Mouse (Mus musculus) forebrain, embryonic 15.5 days (tissue): ENCODE results near the gene Magi2. TPM values are rescaled to one million over a fixed set of nuclear protein-coding genes. Genes with fewer than 3 reads are reported as not detected.

Experiments
- ATAC-seq: fragments of 200-750 bp; cut with Nextera tagmentation; replicated peaks from 2 replicates; pipeline ENCODE4 v1.8.0; 2017; ENCODE audit warnings: mild to moderate bottlenecking, moderate TSS enrichment, moderate library complexity
- H3K27ac ChIP-seq: fragments of 300-500 bp; sonication (generic); replicated peaks from 2 replicates; pipeline ENCODE4 v1.5.1; 2015; ENCODE audit warnings: mild to moderate bottlenecking, inconsistent platforms
- H3K27me3 ChIP-seq: fragments of 300-500 bp; sonication (generic); 2 replicates; pipeline ENCODE4 v1.6.1; 2015; ENCODE audit warnings: inconsistent platforms
- H3K36me3 ChIP-seq: fragments of 300-500 bp; sonication (generic); 2 replicates; pipeline ENCODE4 v1.6.1; 2015; ENCODE audit warnings: mild to moderate bottlenecking, inconsistent platforms
- H3K4me1 ChIP-seq: fragments of 300-500 bp; sonication (generic); 2 replicates; pipeline ENCODE4 v1.6.1; 2015; ENCODE audit warnings: inconsistent platforms
- H3K4me2 ChIP-seq: fragments of 300-500 bp; sonication (generic); replicated peaks from 2 replicates; pipeline ENCODE4 v1.6.1; 2015; ENCODE audit warnings: mild to moderate bottlenecking, inconsistent platforms
- H3K4me3 ChIP-seq: fragments of 300-500 bp; sonication (generic); 2 replicates; pipeline ENCODE4 v1.5.1; 2015; ENCODE audit warnings: mild to moderate bottlenecking, inconsistent platforms
- H3K9ac ChIP-seq: fragments of 300-500 bp; sonication (generic); replicated peaks from 2 replicates; pipeline ENCODE4 v1.6.1; 2015; ENCODE audit warnings: mild to moderate bottlenecking, inconsistent platforms
- H3K9me3 ChIP-seq: fragments of 300-500 bp; sonication (generic); 2 replicates; pipeline ENCODE4 v1.6.1; 2016; ENCODE audit warnings: inconsistent platforms
- WGBS: fragments of 180-500 bp; shearing (Covaris S2); methylation state at CpG from one replicate; pipeline ENCODE4 v1.1.7; 2015; ENCODE audit warnings: mixed read lengths; 5-methylcytosine and 5-hydroxymethylcytosine counted together
- polyA plus RNA-seq: library from polyadenylated mRNA; unstranded; fragments of >200 nt; fragmentation: Nextera tagmentation; extraction: Ambion mirVana; gene quantifications from 2 replicates; pipeline ENCODE4 v1.2.1, GENCODE M21; 2015

Gene Magi2
- polyA plus RNA-seq, 1 experiment from 2014 or later: 27.2 TPM

GRCm38 (mm10) chr5:20062011-20062410 lies 835.2 kb downstream of the Magi2 start:
- H3K4me3 ChIP-seq: no peak overlapping the region
- H3K9ac ChIP-seq: no peak overlapping the region
- no peaks in the 10 kb centered on the region for H3K4me1 ChIP-seq
- H3K36me3 ChIP-seq: no peaks in the 10 kb centered on the region
- no peak overlapping the region for H3K27ac ChIP-seq
- no peaks in the 10 kb centered on the region for H3K9me3 ChIP-seq
- H3K4me2 ChIP-seq: no peak overlapping the region
- WGBS: 86% methylated on average over 4 of the region's 4 CpGs
- H3K27me3 ChIP-seq: no peaks in the 10 kb centered on the region
- ATAC-seq: no peak

GRCm38 (mm10) chr5:20065081-20065480 lies 838.2 kb downstream of the Magi2 start:
- Histone ChIP-seq H3K27ac (no peak overlapping the region), H3K9ac (no peak overlapping the region), H3K4me1 (0 out of 2 replicates have a peak, but pooled peaks cover 4% of the 10 kb centered on the region), H3K4me3 (no peak overlapping the region), H3K9me3 (no peaks in the 10 kb centered on the region), H3K27me3 (no peaks in the 10 kb centered on the region), H3K4me2 (no peak overlapping the region), H3K36me3 (no peaks in the 10 kb centered on the region)
- 35% methylated on average over 1 of the region's 1 CpGs for WGBS
- ATAC-seq: no peak

- 16% methylated on average over 1 of the region's 1 CpGs for WGBS
- H3K27me3 ChIP-seq: no peaks in the 10 kb centered on the region
- no peak overlapping the region for H3K4me3 ChIP-seq
- no peak overlapping the region for H3K4me2 ChIP-seq
- H3K27ac ChIP-seq: 0 out of 2 replicates have a peak overlapping the region, but pooled peaks have one; percentile 0
- ATAC-seq: no peak
- 0 out of 2 replicates have a peak, but pooled peaks cover 4% of the 10 kb centered on the region for H3K4me1 ChIP-seq
- no peak overlapping the region for H3K9ac ChIP-seq
- no peaks in the 10 kb centered on the region for H3K36me3 ChIP-seq
- H3K9me3 ChIP-seq: no peaks in the 10 kb centered on the region
These were observed 841.7 kb downstream of the Magi2 start for GRCm38 (mm10) chr5:20068496-20068895.

- H3K36me3 ChIP-seq: no peaks in the 10 kb centered on the region
- H3K27ac ChIP-seq: no peak overlapping the region; the same call in 1 of the 2 replicates
- no peak overlapping the region for H3K4me2 ChIP-seq
- H3K9me3 ChIP-seq: no peaks in the 10 kb centered on the region
- H3K27me3 ChIP-seq: no peaks in the 10 kb centered on the region
- no peak overlapping the region for H3K9ac ChIP-seq
- no peak for ATAC-seq
- 10% methylated on average over 3 of the region's 3 CpGs for WGBS
- 0 out of 2 replicates have a peak, but pooled peaks cover 4% of the 10 kb centered on the region for H3K4me1 ChIP-seq
- no peak overlapping the region for H3K4me3 ChIP-seq
These were observed 842.2 kb downstream of the Magi2 start for GRCm38 (mm10) chr5:20068921-20069486.

GRCm38 (mm10) chr5:20074101-20074500 lies 847.3 kb downstream of the Magi2 start:
- ATAC-seq: no peak

GRCm38 (mm10) chr5:20074867-20075266 lies 848.0 kb downstream of the Magi2 start:
- Histone ChIP-seq H3K27me3 (no peaks in the 10 kb centered on the region), H3K4me3 (no peak overlapping the region), H3K27ac (no peak overlapping the region), H3K4me1 (no peaks in the 10 kb centered on the region), H3K9me3 (no peaks in the 10 kb centered on the region), H3K36me3 (no peaks in the 10 kb centered on the region), H3K9ac (no peak overlapping the region), H3K4me2 (no peak overlapping the region)
- peak; percentile 23; the same call in 1 of the 2 replicates for ATAC-seq
- 88% methylated on average over 4 of the region's 4 CpGs for WGBS

More at GRCm38 (mm10) chr5:20074101-20074500, 847.3 kb downstream of the Magi2 start:
- Histone ChIP-seq H3K9me3 (no peaks in the 10 kb centered on the region), H3K4me3 (no peak overlapping the region), H3K36me3 (no peaks in the 10 kb centered on the region), H3K9ac (no peak overlapping the region), H3K4me2 (no peak overlapping the region), H3K27me3 (no peaks in the 10 kb centered on the region), H3K27ac (no peak overlapping the region), H3K4me1 (0 out of 2 replicates have a peak, but pooled peaks cover 1% of the 10 kb centered on the region)
- WGBS: 76% methylated on average over 5 of the region's 5 CpGs

GRCm38 (mm10) chr5:20078931-20079330 lies 852.1 kb downstream of the Magi2 start:
- Histone ChIP-seq H3K36me3 (no peaks in the 10 kb centered on the region), H3K4me1 (no peaks in the 10 kb centered on the region), H3K9ac (no peak overlapping the region), H3K4me2 (no peak overlapping the region), H3K9me3 (no peaks in the 10 kb centered on the region), H3K27ac (no peak overlapping the region), H3K4me3 (no peak overlapping the region), H3K27me3 (no peaks in the 10 kb centered on the region)
- ATAC-seq: no peak
- 81% methylated on average over 7 of the region's 7 CpGs for WGBS

GRCm38 (mm10) chr5:20080605-20081309 lies 853.9 kb downstream of the Magi2 start:
- Histone ChIP-seq H3K9me3 (no peaks in the 10 kb centered on the region), H3K36me3 (no peaks in the 10 kb centered on the region), H3K4me2 (no peak overlapping the region), H3K9ac (no peak overlapping the region), H3K4me3 (no peak overlapping the region), H3K27ac (no peak overlapping the region), H3K4me1 (no peaks in the 10 kb centered on the region), H3K27me3 (no peaks in the 10 kb centered on the region)
- WGBS: 84% methylated on average over 9 of the region's 9 CpGs
- ATAC-seq: no peak

- no peak for ATAC-seq
- Histone ChIP-seq H3K4me2 (no peak overlapping the region), H3K27me3 (no peaks in the 10 kb centered on the region), H3K9ac (no peak overlapping the region), H3K4me3 (no peak overlapping the region), H3K36me3 (no peaks in the 10 kb centered on the region), H3K4me1 (no peaks in the 10 kb centered on the region), H3K9me3 (no peaks in the 10 kb centered on the region), H3K27ac (no peak overlapping the region)
- WGBS: 92% methylated on average over 1 of the region's 1 CpGs
These were observed 855.5 kb downstream of the Magi2 start for GRCm38 (mm10) chr5:20082368-20082767.

- no peak overlapping the region for H3K27ac ChIP-seq
- H3K4me1 ChIP-seq: no peaks in the 10 kb centered on the region
- no peaks in the 10 kb centered on the region for H3K27me3 ChIP-seq
- no peaks in the 10 kb centered on the region for H3K9me3 ChIP-seq
- H3K9ac ChIP-seq: no peak overlapping the region
- no peak overlapping the region for H3K4me2 ChIP-seq
- no peak for ATAC-seq
- H3K36me3 ChIP-seq: no peaks in the 10 kb centered on the region
- no peak overlapping the region for H3K4me3 ChIP-seq
- 56% methylated on average over 6 of the region's 6 CpGs for WGBS
These were observed 860.2 kb downstream of the Magi2 start for GRCm38 (mm10) chr5:20087083-20087482.

GRCm38 (mm10) chr5:20103869-20104268 lies 877.0 kb downstream of the Magi2 start:
- Histone ChIP-seq H3K4me3 (no peak overlapping the region), H3K9me3 (no peaks in the 10 kb centered on the region), H3K36me3 (no peaks in the 10 kb centered on the region), H3K4me2 (no peak overlapping the region), H3K4me1 (peaks cover 7% of the 10 kb centered on the region; the same call in 1 of the 2 replicates), H3K9ac (no peak overlapping the region), H3K27me3 (no peaks in the 10 kb centered on the region), H3K27ac (no peak overlapping the region)
- no peak for ATAC-seq

- H3K9me3 ChIP-seq: no peaks in the 10 kb centered on the region
- no peaks in the 10 kb centered on the region for H3K27me3 ChIP-seq
- peaks cover 7% of the 10 kb centered on the region; the same call in 1 of the 2 replicates for H3K4me1 ChIP-seq
- no peak overlapping the region for H3K27ac ChIP-seq
- ATAC-seq: no peak
- H3K36me3 ChIP-seq: no peaks in the 10 kb centered on the region
- H3K4me3 ChIP-seq: no peak overlapping the region
- 58% methylated on average over 3 of the region's 3 CpGs for WGBS
- no peak overlapping the region for H3K4me2 ChIP-seq
- no peak overlapping the region for H3K9ac ChIP-seq
These were observed 877.7 kb downstream of the Magi2 start for GRCm38 (mm10) chr5:20104496-20104895.
